Mouse (Mus musculus) megakaryocyte, embryonic 14.5 days (primary cell): ENCODE results near the gene Fahd2a.

Experiments
- FLI1 ChIP-seq: IDR thresholded peaks from 2 replicates; pipeline ENCODE4 v1.6.1; 2012; ENCODE audit warnings: low read length, inconsistent platforms, mixed read lengths
- GATA1 ChIP-seq: IDR thresholded peaks from 3 replicates; pipeline ENCODE4 v1.6.1; 2012; ENCODE audit warnings: mixed read lengths, low read length, inconsistent platforms, borderline replicate concordance

DNA sequence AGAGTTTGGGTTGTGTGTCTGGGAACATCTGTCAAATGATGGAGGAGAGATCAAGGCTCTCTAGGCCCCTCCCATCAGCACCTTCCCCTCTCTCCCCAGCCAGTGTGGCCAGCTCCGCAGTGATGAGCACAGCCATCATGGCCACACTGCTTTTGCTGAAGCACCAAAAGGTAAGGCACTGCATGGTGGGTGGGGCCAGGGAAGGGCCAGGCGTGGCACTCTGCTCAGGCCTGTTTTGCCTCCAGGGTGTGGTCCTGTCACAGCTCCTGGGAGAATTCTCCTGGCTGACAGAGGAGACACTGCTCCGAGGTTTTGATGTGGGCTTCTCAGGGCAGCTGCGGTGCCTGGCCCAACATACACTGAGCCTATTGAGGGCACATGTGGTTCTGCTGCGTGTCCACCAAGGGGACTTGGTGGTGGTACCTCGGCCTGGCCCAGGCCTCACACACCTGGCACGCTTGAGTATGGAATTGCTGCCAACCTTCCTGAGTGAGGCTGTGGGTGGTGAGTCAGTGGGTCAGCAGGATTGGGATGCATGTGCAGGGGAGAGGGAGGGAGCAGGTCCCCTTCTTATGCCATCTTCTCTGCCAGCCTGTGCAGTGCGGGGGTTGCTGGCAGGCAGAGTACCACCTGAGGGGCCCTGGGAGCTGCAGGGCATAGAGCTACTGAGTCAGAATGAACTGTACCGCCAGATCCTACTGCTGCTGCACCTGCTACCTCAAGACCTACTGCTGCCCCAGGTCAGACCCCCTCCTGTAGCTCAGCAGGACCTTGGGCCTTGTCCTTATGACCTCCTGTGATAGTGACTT is 10.7 kb downstream of the Fahd2a start:
- TF ChIP-seq GATA1 (no peak), FLI1 (no peak)
